Mouse (Mus musculus) ES-Bruce4 (cell line): ENCODE data around the gene Ptprs.

Source experiments
- CTCF ChIP-seq: IDR thresholded peaks from one replicate; pipeline ENCODE4 v1.8.1; 2011; ENCODE audit warnings: low read depth, low read length
- POLR2A ChIP-seq: IDR thresholded peaks from one replicate; pipeline ENCODE4 v1.8.1; 2011; ENCODE audit warnings: low read length; ENCODE audit not compliant: insufficient read depth

DNA sequence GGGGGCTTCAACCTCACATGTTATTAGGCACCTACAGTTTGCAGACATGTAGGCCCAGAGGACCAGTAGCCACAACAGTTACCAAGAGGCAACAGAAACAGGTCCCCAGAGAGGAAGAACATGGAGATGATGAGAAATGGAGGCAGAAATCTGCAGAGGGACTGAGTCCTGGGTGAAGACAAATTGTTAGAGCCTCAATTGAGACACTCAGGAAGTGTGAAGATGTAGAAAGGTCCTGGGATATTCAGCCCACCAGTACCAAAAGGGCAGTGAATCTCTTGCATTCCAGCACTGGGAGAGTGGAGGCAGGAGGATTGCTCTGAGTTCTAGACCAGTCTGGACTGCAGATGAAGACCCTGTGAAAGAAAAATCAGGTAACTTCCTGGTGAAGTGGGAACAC, 38.0 kb upstream of the Ptprs start:
- TF ChIP-seq CTCF (no peak), POLR2A (no peak)
